Mouse (Mus musculus) frontal cortex, postnatal 10 days (tissue): Measurements from ENCODE around the gene Cep131.

Experiments
- DNase-seq, 2 experiments: peaks; one replicate each; pipeline ENCODE4 v3.0.0; 2022; ENCODE audit warnings: low spot score in 2 of 2, mixed read lengths in 1 of 2

Cep131 gene

DNA sequence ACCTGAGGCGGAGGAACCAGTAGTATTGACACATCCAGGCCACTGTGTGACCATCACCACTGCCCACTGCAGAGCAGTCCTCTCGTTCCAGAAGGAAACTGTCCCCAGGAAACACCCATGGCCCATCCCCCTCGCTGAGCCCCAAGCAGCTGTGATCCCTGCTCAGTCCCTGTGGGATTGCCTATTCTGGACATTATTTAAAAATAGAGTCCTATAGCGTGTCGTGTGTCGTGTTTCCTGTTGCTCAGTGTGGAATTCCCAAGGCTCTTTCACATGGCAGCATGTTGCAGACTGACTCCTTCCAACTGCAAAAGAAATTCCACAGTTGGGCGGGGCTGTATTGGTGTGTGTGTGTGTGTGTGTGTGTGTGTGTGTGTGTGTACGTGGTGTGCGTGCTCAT is 34.4 kb downstream of the Cep131 start:
- DNase-seq: no peak

GRCm38 (mm10) chr11:120051124-120051811 is 35.4 kb downstream of the Cep131 start:
- no peak for DNase-seq

- no peak for DNase-seq
These were observed 37.6 kb downstream of the Cep131 start for GRCm38 (mm10) chr11:120049067-120049466.

DNA sequence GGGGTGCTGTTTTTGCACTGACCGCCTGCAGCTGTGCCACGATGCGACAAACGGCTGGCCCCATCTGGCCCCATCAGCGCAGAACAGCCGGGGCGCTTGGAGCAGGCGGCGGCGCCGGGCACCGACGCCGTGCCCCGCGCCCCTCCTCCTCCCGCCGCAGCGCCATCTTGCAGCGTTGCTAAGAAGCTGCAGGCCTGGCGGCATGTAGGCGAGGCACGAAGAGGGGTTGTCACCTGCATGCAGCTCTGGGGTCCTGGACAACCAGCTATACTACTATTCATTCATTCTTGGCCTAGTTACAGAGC is 38.4 kb downstream of the Cep131 start:
- DNase-seq: peak in 1 of 2 experiments; percentile 52

GRCm38 (mm10) chr11:120047531-120048251 is 38.9 kb downstream of the Cep131 start:
- DNase-seq: no peak

GRCm38 (mm10) chr11:120046553-120047191 is 40.0 kb downstream of the Cep131 start, which contains the start of gene Aatk:
Gene Aatk, minus strand, starts transcription at chr11:120047167.
- no peak for DNase-seq

- DNase-seq: no peak
These were observed 40.6 kb downstream of the Cep131 start for GRCm38 (mm10) chr11:120045839-120046552.

DNA sequence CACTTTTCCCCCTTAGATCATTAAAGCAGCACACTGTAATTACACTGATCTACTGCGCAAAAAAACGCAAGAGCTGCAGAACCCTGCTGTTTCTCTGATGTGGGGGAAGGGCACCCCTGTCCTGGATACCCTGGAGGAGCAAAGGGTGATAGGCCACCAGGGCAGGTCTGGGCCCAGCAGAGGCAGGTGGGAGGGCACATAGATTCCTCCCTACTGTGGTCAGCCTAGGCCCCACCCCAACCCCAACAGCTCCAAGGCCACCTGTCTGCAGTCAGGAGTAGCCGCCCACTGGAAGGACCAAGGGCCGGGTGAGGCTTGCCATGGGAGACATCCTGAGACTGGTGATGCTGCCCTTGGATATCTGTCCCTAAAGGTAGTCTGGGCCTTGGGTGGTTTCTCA is 41.3 kb downstream of the Cep131 start:
- DNase-seq: no peak

- DNase-seq: no peak
These were observed 44.3 kb downstream of the Cep131 start for GRCm38 (mm10) chr11:120042141-120042838.

- DNase-seq: peak in 1 of 2 experiments; percentile 68
These were observed 45.2 kb downstream of the Cep131 start for GRCm38 (mm10) chr11:120041191-120042123.

DNA sequence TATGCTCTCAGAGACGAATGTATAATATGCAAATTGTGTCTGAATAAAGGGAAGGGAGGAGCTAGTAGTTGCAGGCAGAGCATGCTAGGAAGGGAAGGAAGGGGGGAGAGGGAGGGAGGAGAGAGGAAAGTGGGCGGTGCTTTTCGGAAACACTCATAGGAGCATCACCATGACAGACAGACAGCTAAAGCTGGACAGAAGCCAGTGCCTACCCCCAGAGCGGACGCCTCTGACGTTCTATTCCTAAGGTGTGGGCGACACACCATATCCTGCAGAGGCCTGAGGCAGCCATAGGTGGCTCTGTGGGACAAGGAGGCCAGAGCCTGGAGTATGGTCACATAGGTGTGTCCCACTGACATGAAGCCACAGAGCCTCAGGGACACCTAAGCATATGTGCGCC is 46.2 kb downstream of the Cep131 start:
- no peak for DNase-seq

- no peak for DNase-seq
These were observed 47.0 kb downstream of the Cep131 start for GRCm38 (mm10) chr11:120039581-120039980.

DNA sequence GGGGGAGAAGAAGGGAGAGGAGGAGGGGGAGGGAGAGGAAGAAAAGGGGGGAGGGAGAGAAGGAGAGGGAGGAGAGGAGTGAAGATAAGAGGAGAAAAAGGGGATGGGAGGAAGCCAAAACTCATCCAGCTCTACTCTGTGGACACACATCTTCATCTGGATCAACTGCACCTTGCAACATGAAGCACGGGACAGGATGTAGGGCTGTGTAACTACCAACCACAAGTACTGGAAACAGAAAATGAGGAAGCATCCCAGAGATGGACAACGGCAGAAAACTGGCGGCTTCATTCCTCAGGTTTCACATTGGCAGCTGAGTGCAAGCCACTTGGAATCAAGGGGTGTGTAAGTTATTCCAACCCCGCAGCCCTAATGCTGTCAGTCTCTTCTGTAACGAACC is 51.9 kb downstream of the Cep131 start:
- DNase-seq: no peak

DNA sequence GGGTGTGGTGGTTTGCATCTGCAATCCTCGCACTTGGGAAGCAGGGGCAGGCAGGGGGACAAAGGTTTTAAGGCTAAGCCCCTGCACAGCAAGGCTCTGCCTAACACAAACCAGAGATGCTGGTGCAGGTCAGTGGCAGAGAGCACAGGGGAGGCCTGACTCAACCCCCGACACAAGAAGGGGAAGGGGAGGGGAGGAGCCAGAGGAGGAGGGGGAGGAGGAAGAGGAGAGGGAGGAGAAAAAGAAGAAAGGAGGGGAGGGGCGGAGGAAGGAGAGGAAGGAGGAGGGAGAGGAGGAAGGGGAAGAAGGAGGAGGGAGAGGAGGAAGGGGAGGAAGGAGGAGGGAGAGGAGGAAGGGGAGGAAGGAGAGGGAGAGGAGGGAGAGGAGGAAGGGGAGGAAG is 52.3 kb downstream of the Cep131 start:
- DNase-seq: no peak

GRCm38 (mm10) chr11:120033473-120033872 is 53.2 kb downstream of the Cep131 start:
- no peak for DNase-seq

DNA sequence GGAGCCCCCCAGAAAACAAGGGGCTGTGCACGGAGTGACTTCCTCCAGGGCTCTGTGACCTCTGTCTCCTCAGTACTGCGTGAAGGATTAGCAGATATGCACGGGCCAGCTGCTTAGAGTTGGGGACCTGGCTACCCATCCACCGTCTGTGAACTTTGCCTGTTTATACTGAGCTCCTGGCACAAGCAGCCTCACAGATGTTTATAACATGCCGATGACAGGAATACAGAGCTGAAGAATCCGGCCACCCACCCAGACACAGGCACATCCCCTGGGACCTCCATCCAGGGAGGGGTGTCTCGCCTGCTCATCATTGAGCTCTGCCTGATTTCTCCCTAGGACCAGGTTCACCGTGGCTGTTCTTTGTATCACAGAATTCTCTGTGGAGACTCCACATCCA is 54.6 kb downstream of the Cep131 start:
- DNase-seq: no peak

DNA sequence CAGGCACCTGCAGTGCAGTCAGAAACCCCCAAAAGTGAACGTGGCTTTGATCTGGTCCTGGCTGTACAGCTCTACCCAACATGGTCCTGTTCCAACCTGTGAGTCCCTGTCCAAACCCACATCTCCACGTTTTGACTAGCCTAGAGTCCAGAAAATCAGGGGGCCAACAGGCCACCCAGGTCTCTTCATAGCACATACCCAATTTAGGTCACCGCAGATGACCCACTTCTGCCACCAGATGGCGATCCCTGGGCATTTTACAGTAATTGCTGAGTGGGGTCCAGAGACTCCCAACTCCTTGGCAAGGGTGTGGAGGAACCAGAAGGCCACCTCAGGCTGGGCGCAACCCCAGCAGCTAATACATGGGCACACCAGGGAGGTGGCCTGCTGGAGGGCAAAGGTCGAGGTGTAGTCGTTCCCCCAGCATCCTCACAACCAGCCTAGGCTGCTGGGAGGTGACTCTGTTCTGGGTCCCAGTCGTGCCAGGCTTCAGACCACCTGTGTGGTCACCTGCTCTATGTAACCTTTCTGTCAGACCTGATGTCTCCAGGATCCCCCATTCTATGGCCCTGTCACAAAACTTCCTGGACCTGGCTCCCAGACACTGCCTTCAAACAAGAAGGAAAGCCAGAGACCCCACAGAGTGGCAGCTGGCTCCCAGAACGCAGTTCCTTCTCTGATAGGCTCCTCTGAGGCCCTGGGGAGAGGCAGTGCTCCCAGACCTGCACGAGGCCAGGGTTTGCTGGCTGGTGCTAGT is 56.3 kb downstream of the Cep131 start:
- DNase-seq: no peak

GRCm38 (mm10) chr11:120029431-120030144 is 57.0 kb downstream of the Cep131 start:
- no peak for DNase-seq
